Mouse (Mus musculus): ENCODE data around the gene Cited4.

GRCm38 (mm10) chr4:120660485-120660884 is 5.9 kb upstream of the Cited4 start:
- no peak for TF ChIP-seq FLI1 (IDR thresholded peaks at IDR 0.05; ENCODE audit: low read length)
- TF ChIP-seq GATA1 (IDR thresholded peaks at IDR 0.05; ENCODE audit: borderline replicate concordance, low read length), result no peak

Measured in megakaryocyte, embryonic 14.5 days (primary cell).